Comparison of ENCODE assay signal across 21 mouse cellular contexts in the genomic region with DNA sequence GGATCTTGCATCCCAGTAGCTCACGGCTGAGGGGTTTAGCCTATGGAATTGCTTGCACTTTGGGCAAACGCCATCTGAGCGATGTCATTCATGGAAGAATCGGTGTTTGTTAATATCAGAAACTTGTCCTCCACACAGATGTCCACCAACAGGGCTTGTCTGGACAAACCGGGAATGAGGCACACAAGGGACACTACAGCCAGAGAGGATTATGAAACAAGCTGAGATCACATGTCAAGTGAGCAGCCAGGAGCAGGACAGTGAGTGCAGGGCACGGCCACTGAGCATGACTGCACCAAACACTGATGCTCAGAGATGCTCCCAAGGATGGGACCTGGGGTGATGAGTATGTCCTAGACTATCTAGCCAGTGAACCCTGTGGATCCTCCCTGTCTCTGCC. TPM values are rescaled to one million over a fixed set of nuclear protein-coding genes. Genes with fewer than 3 reads are reported as not detected.
A peak's percentile ranks its signal among the peaks of the same experiment; 100 is the strongest.
DNase-seq lines count a peak whose midpoint lies in the region; ATAC-seq lines count a peak whose summit lies in the region.
"Had no signal": no experiment of that assay in that cellular context is flagged by ENCODE, and none has a peak within 500 bp of the region (broad histone marks: within the 10 kb centered on the region; RNA-seq: fewer than 3 reads in every experiment).

No protein-coding gene starts in this region.

- H3K27ac ChIP-seq in heart, embryonic 11.5 days (ENCODE audit: low read depth, low read length): no peak overlapping the region
- no peak overlapping the region for H3K27ac ChIP-seq in embryonic facial prominence, embryonic 10.5 days (replicated peaks)
- H3K27ac ChIP-seq: embryonic facial prominence, embryonic 15.5 days; heart, embryonic 13.5 days; hindbrain, embryonic 14.5 days; liver, embryonic 14.5 days; midbrain, embryonic 12.5 days had no signal

- intact Hi-C loops in heart, postnatal 10 days (cut with DNase I): loop anchor here (5.0 kb wide), 1 partner anchor 43 kb away; a partner anchor contains a TSS

- H3K4me3 ChIP-seq in heart, embryonic 11.5 days (ENCODE audit: low read depth, low read length): no peak overlapping the region
- no peak overlapping the region for H3K4me3 ChIP-seq in embryonic facial prominence, embryonic 10.5 days
- H3K4me3 ChIP-seq: embryonic facial prominence, embryonic 15.5 days; heart, embryonic 13.5 days; midbrain, embryonic 12.5 days had no signal

- 78% methylated on average over 6 of the region's 6 CpGs for WGBS in heart, embryonic 11.5 days (ENCODE audit: insufficient replicate concordance)
- WGBS in embryonic facial prominence, embryonic 10.5 days: 87% methylated on average over 6 of the region's 6 CpGs

- 0 out of 2 replicates have a peak, but pooled peaks cover 3% of the 10 kb centered on the region for H3K4me1 ChIP-seq in heart, embryonic 11.5 days (ENCODE audit: control insufficient read depth, insufficient read depth, low read length)
- H3K4me1 ChIP-seq in embryonic facial prominence, embryonic 10.5 days: peaks cover 19% of the 10 kb centered on the region
- H3K4me1 ChIP-seq: embryonic facial prominence, embryonic 15.5 days; heart, embryonic 13.5 days; midbrain, embryonic 12.5 days had no signal

- DNase-seq in adrenal gland, postnatal 14 days: peak; percentile 45
- DNase-seq in adrenal gland, postnatal 25 days: no peak
- DNase-seq in heart, postnatal 10 days: peak; percentile 42 to 55
- DNase-seq in brain, adult 2 months (ENCODE audit: low read depth, low spot score): peak; percentile 22
- DNase-seq in kidney, postnatal 36 days: peak; percentile 48 to 79
- no peak for DNase-seq in embryonic facial prominence, embryonic 10.5 days (ENCODE audit: low spot score)
- DNase-seq in urinary bladder, adult 2 months (ENCODE audit: low spot score): no peak
- DNase-seq: cerebellum, adult 2 months; lung, postnatal 4 days; retina, postnatal 1 day; thymus, adult 2 months had no signal

- no peak for ATAC-seq in heart, embryonic 11.5 days (replicated peaks; ENCODE audit: insufficient number of reproducible peaks, low FRiP score, low TSS enrichment)

- H3K36me3 ChIP-seq in heart, embryonic 11.5 days (ENCODE audit: control insufficient read depth, insufficient read depth, low read length): no peaks in the 10 kb centered on the region
- H3K36me3 ChIP-seq in embryonic facial prominence, embryonic 10.5 days (replicated peaks): peaks cover 58% of the 10 kb centered on the region
- H3K36me3 ChIP-seq: embryonic facial prominence, embryonic 15.5 days; heart, embryonic 13.5 days; midbrain, embryonic 12.5 days had no signal

- H3K4me2 ChIP-seq in heart, embryonic 11.5 days: no peak overlapping the region
- H3K4me2 ChIP-seq: embryonic facial prominence, embryonic 15.5 days; heart, embryonic 13.5 days; hindbrain, embryonic 14.5 days; midbrain, embryonic 12.5 days had no signal

- no peak overlapping the region for H3K9ac ChIP-seq in heart, embryonic 11.5 days (ENCODE audit: low read depth, low read length)
- H3K9ac ChIP-seq: embryonic facial prominence, embryonic 15.5 days; heart, embryonic 13.5 days; hindbrain, embryonic 14.5 days; liver, embryonic 14.5 days; midbrain, embryonic 12.5 days had no signal

- no peaks in the 10 kb centered on the region for H3K9me3 ChIP-seq in heart, embryonic 11.5 days (replicated peaks; ENCODE audit: control insufficient read depth, low read length)
- H3K9me3 ChIP-seq in embryonic facial prominence, embryonic 10.5 days: no peaks in the 10 kb centered on the region
- H3K9me3 ChIP-seq: embryonic facial prominence, embryonic 15.5 days; heart, embryonic 13.5 days; midbrain, embryonic 12.5 days had no signal

- H3K27me3 ChIP-seq in heart, embryonic 11.5 days (ENCODE audit: control insufficient read depth, insufficient read depth, low read length): no peaks in the 10 kb centered on the region
- no peaks in the 10 kb centered on the region for H3K27me3 ChIP-seq in embryonic facial prominence, embryonic 10.5 days (replicated peaks; ENCODE audit: low read depth, poor library complexity, severe bottlenecking)
- H3K27me3 ChIP-seq: embryonic facial prominence, embryonic 15.5 days; heart, embryonic 13.5 days; midbrain, embryonic 12.5 days had no signal

RNA-seq across cellular contexts. Expression of a gene that starts 13.0 kb away (rescaled TPM):
- total RNA-seq in adrenal gland, postnatal 14 days (2021): 0.41 TPM in 1 of 2 replicates, not detected in the other
- total RNA-seq in adrenal gland, postnatal 25 days (2021): 0.79 and 2.3 TPM in 2 replicates
- total RNA-seq in heart, postnatal 10 days (2021): not detected
- polyA plus RNA-seq in heart, embryonic 11.5 days (2014; fragmentation: Nextera tagmentation; extraction: Ambion mirVana): 4.2 and 7.1 TPM in 2 replicates
- 38.5 and 46.1 TPM in 2 replicates for polyA plus RNA-seq in embryonic facial prominence, embryonic 10.5 days (2016; fragmentation: Nextera tagmentation; extraction: Ambion mirVana)
- 1.0 and 1.3 TPM in 2 replicates for polyA plus RNA-seq in urinary bladder, adult 2 months (2012; rRNA removed)
- total RNA-seq: CH12.LX; layer of hippocampus, postnatal 25 days; left cerebral cortex, postnatal 25 days; neutrophil, adult 5-6 weeks had no signal
- polyA plus RNA-seq: cerebellum, adult 2 months had no signal

RNA-seq across cellular contexts. Expression of a gene that starts 41.8 kb away (rescaled TPM):
- total RNA-seq in adrenal gland, postnatal 14 days (2021): 7.0 and 11.9 TPM in 2 replicates
- 6.7 and 8.8 TPM in 2 replicates for total RNA-seq in adrenal gland, postnatal 25 days (2021)
- 1 to 10 TPM; 5.1 to 6.0 TPM for total RNA-seq in heart, postnatal 10 days (2021)
- 2.0 and 2.2 TPM in 2 replicates for polyA plus RNA-seq in heart, embryonic 11.5 days (2014; fragmentation: Nextera tagmentation; extraction: Ambion mirVana)
- polyA plus RNA-seq in embryonic facial prominence, embryonic 10.5 days (2016; fragmentation: Nextera tagmentation; extraction: Ambion mirVana): 10.2 and 13.4 TPM in 2 replicates
- polyA plus RNA-seq in urinary bladder, adult 2 months (2012; rRNA removed): 13.1 and 16.0 TPM in 2 replicates

RNA-seq across cellular contexts. Expression of a gene that starts 42.9 kb away (rescaled TPM):
- total RNA-seq in adrenal gland, postnatal 14 days (2021): 831 and 917 TPM in 2 replicates
- 635 and 725 TPM in 2 replicates for total RNA-seq in adrenal gland, postnatal 25 days (2021)
- total RNA-seq in heart, postnatal 10 days (2021): 100 to 1,000 TPM; 154 to 202 TPM
- 8.4 and 8.7 TPM in 2 replicates for polyA plus RNA-seq in heart, embryonic 11.5 days (2014; fragmentation: Nextera tagmentation; extraction: Ambion mirVana)
- polyA plus RNA-seq in embryonic facial prominence, embryonic 10.5 days (2016; fragmentation: Nextera tagmentation; extraction: Ambion mirVana): 16.4 and 16.6 TPM in 2 replicates
- polyA plus RNA-seq in urinary bladder, adult 2 months (2012; rRNA removed): 82.3 and 95.8 TPM in 2 replicates

Comparison
In these comparisons a context has a peak if more than half of its experiments do, and no peak if none do; other contexts are left out.
1. DNase-seq: peak in adrenal gland, postnatal 14 days (single experiment), heart, postnatal 10 days (2 of 2), brain, adult 2 months (single experiment) and kidney, postnatal 36 days (2 of 2); none in adrenal gland, postnatal 25 days (single experiment), embryonic facial prominence, embryonic 10.5 days (single experiment) and urinary bladder, adult 2 months (single experiment).